Mouse (Mus musculus) kidney, embryonic 16.5 days (tissue): ENCODE results near the gene 1810049J17Rik. TPM values are rescaled to one million over a fixed set of nuclear protein-coding genes. Genes with fewer than 3 reads are reported as not detected.
A peak's percentile ranks its signal among the peaks of the same experiment; 100 is the strongest.

Experiments
- ATAC-seq: fragments of 200-750 bp; cut with Nextera tagmentation; 2 replicates; pipeline ENCODE4 v1.8.0; 2017; ENCODE audit warnings: moderate TSS enrichment; ENCODE audit not compliant: low FRiP score, low TSS enrichment
- H3K27ac ChIP-seq: fragments of 300-500 bp; sonication (generic); 2 replicates; pipeline ENCODE4 v1.5.1; 2014; ENCODE audit warnings: low read length
- H3K27me3 ChIP-seq: fragments of 300-500 bp; sonication (generic); 2 replicates; pipeline ENCODE4 v1.6.1; 2014; ENCODE audit warnings: low read length, control low read depth, mixed read lengths; ENCODE audit not compliant: insufficient read depth
- H3K36me3 ChIP-seq: fragments of 300-500 bp; sonication (generic); 2 replicates; pipeline ENCODE4 v1.6.1; 2014; ENCODE audit warnings: low read length, control low read depth, mixed read lengths; ENCODE audit not compliant: insufficient read depth
- H3K4me1 ChIP-seq: fragments of 300-500 bp; sonication (generic); 2 replicates; pipeline ENCODE4 v1.6.1; 2014; ENCODE audit warnings: low read length, control low read depth, mixed read lengths; ENCODE audit not compliant: insufficient read depth
- H3K4me2 ChIP-seq: fragments of 300-500 bp; sonication (generic); replicated peaks from 2 replicates; pipeline ENCODE4 v1.6.1; 2014; ENCODE audit warnings: low read depth, low read length
- H3K4me3 ChIP-seq: fragments of 300-500 bp; sonication (generic); 2 replicates; pipeline ENCODE4 v1.5.1; 2014; ENCODE audit warnings: mild to moderate bottlenecking, low read length
- H3K9ac ChIP-seq: fragments of 300-500 bp; sonication (generic); replicated peaks from 2 replicates; pipeline ENCODE4 v1.6.1; 2014; ENCODE audit warnings: low read length
- H3K9me3 ChIP-seq: fragments of 300-500 bp; sonication (generic); 2 replicates; pipeline ENCODE4 v1.6.1; 2016; ENCODE audit warnings: low read length, control low read depth
- WGBS: fragments of 180-500 bp; shearing (Covaris S2); extraction: QIAGEN DNeasy Blood & Tissue Kit; methylation state at CpG from one replicate; pipeline ENCODE4 v1.1.7; 2014; 5-methylcytosine and 5-hydroxymethylcytosine counted together
- polyA plus RNA-seq: library from polyadenylated mRNA; unstranded; fragments of >200 nt; fragmentation: Nextera tagmentation; extraction: Ambion mirVana; gene quantifications from 2 replicates; pipeline ENCODE4 v1.2.1, GENCODE M21; 2015

1810049J17Rik gene
- polyA plus RNA-seq, 1 experiment from 2014 or later: 0.71 TPM

- H3K4me2 ChIP-seq: no peak overlapping the region
- 0 out of 2 replicates have a peak, but pooled peaks cover 3% of the 10 kb centered on the region for H3K4me1 ChIP-seq
- 25% methylated on average over 5 of the region's 5 CpGs for WGBS
- no peak overlapping the region for H3K4me3 ChIP-seq
- no peak overlapping the region for H3K9ac ChIP-seq
- H3K27ac ChIP-seq: no peak overlapping the region
- H3K9me3 ChIP-seq: no peaks in the 10 kb centered on the region
- peak; percentile 44; the same call in 1 of the 2 replicates for ATAC-seq
- no peaks in the 10 kb centered on the region for H3K36me3 ChIP-seq
- H3K27me3 ChIP-seq: no peaks in the 10 kb centered on the region
Observed at GRCm38 (mm10) chr15:12314584-12314983, 7.1 kb downstream of the 1810049J17Rik start.

- no peaks in the 10 kb centered on the region for H3K9me3 ChIP-seq
- H3K9ac ChIP-seq: no peak overlapping the region
- ATAC-seq: peak; percentile 52; the same call in 1 of the 2 replicates
Observed at GRCm38 (mm10) chr15:12313255-12313654, 8.4 kb downstream of the 1810049J17Rik start.

GRCm38 (mm10) chr15:12311465-12311864, 10.2 kb downstream of the 1810049J17Rik start:
- no peak overlapping the region for H3K9ac ChIP-seq
- no peak overlapping the region for H3K27ac ChIP-seq
- H3K4me2 ChIP-seq: no peak overlapping the region
- H3K27me3 ChIP-seq: no peaks in the 10 kb centered on the region
- H3K9me3 ChIP-seq: no peaks in the 10 kb centered on the region
- 0 out of 2 replicates have a peak, but pooled peaks cover 3% of the 10 kb centered on the region for H3K4me1 ChIP-seq
- ATAC-seq: no peak
- 86% methylated on average over 7 of the region's 7 CpGs for WGBS
- H3K36me3 ChIP-seq: no peaks in the 10 kb centered on the region
- no peak overlapping the region for H3K4me3 ChIP-seq

More at GRCm38 (mm10) chr15:12313255-12313654, 8.4 kb downstream of the 1810049J17Rik start:
- no peak overlapping the region for H3K4me2 ChIP-seq
- no peak overlapping the region for H3K27ac ChIP-seq
- no peaks in the 10 kb centered on the region for H3K36me3 ChIP-seq
- H3K4me1 ChIP-seq: 0 out of 2 replicates have a peak, but pooled peaks cover 3% of the 10 kb centered on the region
- whole genome bisulfite sequencing: 7% methylated on average over 1 of the region's 1 CpGs
- no peak overlapping the region for H3K4me3 ChIP-seq
- H3K27me3 ChIP-seq: no peaks in the 10 kb centered on the region

GRCm38 (mm10) chr15:12310676-12311075, 11.0 kb downstream of the 1810049J17Rik start:
- Histone ChIP-seq H3K4me1 (0 out of 2 replicates have a peak, but pooled peaks cover 3% of the 10 kb centered on the region), H3K9ac (no peak overlapping the region), H3K4me3 (no peak overlapping the region), H3K9me3 (no peaks in the 10 kb centered on the region), H3K27me3 (no peaks in the 10 kb centered on the region), H3K27ac (no peak overlapping the region), H3K36me3 (no peaks in the 10 kb centered on the region), H3K4me2 (no peak overlapping the region)
- 62% methylated on average over 4 of the region's 4 CpGs for WGBS
- no peak for ATAC-seq

- Histone ChIP-seq H3K36me3 (no peaks in the 10 kb centered on the region), H3K9me3 (no peaks in the 10 kb centered on the region), H3K4me3 (no peak overlapping the region), H3K4me2 (no peak overlapping the region), H3K9ac (no peak overlapping the region), H3K27me3 (no peaks in the 10 kb centered on the region), H3K4me1 (no peaks in the 10 kb centered on the region), H3K27ac (no peak overlapping the region)
- 94% methylated on average over 5 of the region's 5 CpGs for WGBS
- no peak for ATAC-seq
Observed at GRCm38 (mm10) chr15:12308539-12308938, 13.2 kb downstream of the 1810049J17Rik start.

GRCm38 (mm10) chr15:12307114-12307513, 14.6 kb downstream of the 1810049J17Rik start:
- H3K36me3 ChIP-seq: no peaks in the 10 kb centered on the region
- no peaks in the 10 kb centered on the region for H3K27me3 ChIP-seq
- H3K9ac ChIP-seq: no peak overlapping the region
- no peak for ATAC-seq
- 73% methylated on average over 4 of the region's 4 CpGs for WGBS
- H3K27ac ChIP-seq: no peak overlapping the region
- H3K4me2 ChIP-seq: no peak overlapping the region
- no peaks in the 10 kb centered on the region for H3K4me1 ChIP-seq
- no peaks in the 10 kb centered on the region for H3K9me3 ChIP-seq
- no peak overlapping the region for H3K4me3 ChIP-seq

- no peak overlapping the region for H3K4me2 ChIP-seq
- no peak for ATAC-seq
- no peak overlapping the region for H3K27ac ChIP-seq
- H3K9me3 ChIP-seq: no peaks in the 10 kb centered on the region
- H3K4me3 ChIP-seq: no peak overlapping the region
- WGBS: 60% methylated on average over 8 of the region's 8 CpGs
- no peaks in the 10 kb centered on the region for H3K27me3 ChIP-seq
- no peaks in the 10 kb centered on the region for H3K4me1 ChIP-seq
- H3K9ac ChIP-seq: no peak overlapping the region
- no peaks in the 10 kb centered on the region for H3K36me3 ChIP-seq
Observed at GRCm38 (mm10) chr15:12306188-12307071, 15.3 kb downstream of the 1810049J17Rik start.

- Histone ChIP-seq H3K4me1 (no peaks in the 10 kb centered on the region), H3K4me3 (no peak overlapping the region), H3K4me2 (no peak overlapping the region), H3K27me3 (no peaks in the 10 kb centered on the region), H3K27ac (no peak overlapping the region), H3K9me3 (no peaks in the 10 kb centered on the region), H3K9ac (no peak overlapping the region), H3K36me3 (no peaks in the 10 kb centered on the region)
- 81% methylated on average over 3 of the region's 6 CpGs for WGBS
- ATAC-seq: no peak
Observed at GRCm38 (mm10) chr15:12301771-12302170, 19.9 kb downstream of the 1810049J17Rik start.

GRCm38 (mm10) chr15:12298231-12298737, 23.4 kb downstream of the 1810049J17Rik start:
- H3K9ac ChIP-seq: no peak overlapping the region
- no peaks in the 10 kb centered on the region for H3K9me3 ChIP-seq
- H3K27me3 ChIP-seq: no peaks in the 10 kb centered on the region
- H3K4me3 ChIP-seq: no peak overlapping the region
- no peak for ATAC-seq
- no peak overlapping the region for H3K27ac ChIP-seq
- no peaks in the 10 kb centered on the region for H3K4me1 ChIP-seq
- 82% methylated on average over 7 of the region's 7 CpGs for WGBS
- H3K36me3 ChIP-seq: no peaks in the 10 kb centered on the region
- H3K4me2 ChIP-seq: no peak overlapping the region

GRCm38 (mm10) chr15:12296228-12296627, 25.5 kb downstream of the 1810049J17Rik start:
- Histone ChIP-seq H3K4me2 (no peak overlapping the region), H3K9ac (no peak overlapping the region), H3K36me3 (no peaks in the 10 kb centered on the region), H3K27ac (no peak overlapping the region), H3K4me3 (no peak overlapping the region), H3K27me3 (no peaks in the 10 kb centered on the region), H3K4me1 (no peaks in the 10 kb centered on the region), H3K9me3 (no peaks in the 10 kb centered on the region)
- ATAC-seq: no peak
- WGBS: 44% methylated on average over 2 of the region's 2 CpGs
